Mouse (Mus musculus) retina, embryonic 14.5 days (tissue): Measurements from ENCODE around the gene Xlr3c.
A peak's percentile ranks its signal among the peaks of the same experiment; 100 is the strongest.
"Not testable (repeated sequence)": the region's sequence is repeated elsewhere in the genome, so short reads cannot be mapped to it uniquely, and the experiment has no call there.

Source experiments
- DNase-seq: peaks from one replicate; pipeline ENCODE4 v3.0.0-alpha.2; 2015; ENCODE audit warnings: low spot score

The Xlr3c gene

GRCm38 (mm10) chrX:73265270-73265669, at the start of gene Xlr3c:
Gene Xlr3c, minus strand, starts transcription at chrX:73265390.
- DNase-seq: not testable (repeated sequence)

DNA sequence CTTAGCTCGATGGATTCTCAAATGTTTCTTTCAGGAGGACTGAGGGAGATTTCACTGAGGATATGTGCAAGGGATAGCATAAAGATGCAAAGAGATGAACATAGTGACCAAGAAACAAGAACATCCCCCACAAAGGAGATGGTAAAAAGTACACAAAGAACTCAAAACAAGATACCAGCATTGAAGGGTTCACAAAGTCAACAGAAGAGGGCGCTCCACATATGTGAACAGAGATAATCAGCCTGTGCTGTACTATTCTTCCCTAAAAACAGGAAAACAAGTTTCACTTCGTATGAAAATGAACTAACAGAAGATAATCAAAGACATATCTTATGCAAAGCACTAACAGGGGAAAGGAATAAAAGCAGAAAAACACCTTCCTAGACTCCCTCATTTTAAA, 47.3 kb upstream of the Xlr3c start:
- peak; percentile 49 for DNase-seq

- not testable (repeated sequence) for DNase-seq
Measured at GRCm38 (mm10) chrX:73295745-73296144, 30.6 kb upstream of the Xlr3c start.

GRCm38 (mm10) chrX:73292876-73293275, 27.7 kb upstream of the Xlr3c start, which contains the start of the genes Xlr5a and Xlr5c:
Gene Xlr5a, minus strand, starts transcription at chrX:73292976.
Gene Xlr5c, minus strand, starts transcription at chrX:73292976.
- not testable (repeated sequence) for DNase-seq

DNA sequence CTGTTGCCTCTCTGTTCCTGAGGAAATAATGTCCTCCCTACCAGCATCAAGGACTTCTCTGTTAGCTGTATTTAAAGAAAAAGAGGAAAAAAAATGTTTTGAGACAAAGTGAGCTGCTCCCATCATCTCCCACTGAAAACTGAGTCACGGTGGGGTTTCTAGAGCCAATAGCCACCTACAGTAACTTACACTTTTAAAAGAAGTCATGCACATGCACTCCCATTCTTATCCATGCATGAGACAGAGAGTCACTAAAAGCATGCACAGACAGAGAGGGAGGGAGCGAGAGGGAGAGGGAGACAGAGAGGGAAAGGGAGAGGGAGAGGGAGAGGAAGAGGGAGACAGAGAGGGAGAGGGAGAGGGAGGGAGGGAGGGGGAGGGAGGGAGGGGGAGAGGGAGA, 2.8 kb downstream of the Xlr3c start:
- not testable (repeated sequence) for DNase-seq

GRCm38 (mm10) chrX:73242821-73243325, 22.3 kb downstream of the Xlr3c start, which contains the start of gene Xlr4c:
Gene Xlr4c, minus strand, starts transcription at chrX:73243130.
- DNase-seq: not testable (repeated sequence)

DNA sequence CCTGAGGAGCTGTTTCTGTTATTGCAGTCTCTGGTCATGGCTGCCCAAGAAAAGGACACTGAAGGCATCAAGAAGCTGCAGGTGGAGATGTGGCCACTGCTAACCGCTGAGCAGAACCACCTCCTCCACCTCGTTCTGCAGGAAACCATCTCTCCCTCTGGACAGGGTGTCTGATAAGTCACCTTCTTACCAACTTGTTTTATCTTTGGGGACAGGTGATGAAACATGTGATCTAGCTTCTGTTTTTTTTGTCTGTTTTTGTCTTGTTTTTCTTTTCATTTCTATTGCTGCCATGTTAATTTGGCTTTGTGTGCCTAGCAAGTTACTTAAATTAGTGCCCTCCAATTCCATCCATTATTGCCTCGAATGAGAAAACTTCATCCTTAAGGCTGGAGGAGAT, 35.9 kb downstream of the Xlr3c start:
- DNase-seq: no peak

GRCm38 (mm10) chrX:73228606-73229214, 36.5 kb downstream of the Xlr3c start:
- peak; percentile 41 for DNase-seq

- peak; percentile 81 for DNase-seq
Measured at GRCm38 (mm10) chrX:73227914-73228605, 37.1 kb downstream of the Xlr3c start, which contains the start of gene F8a. Gene F8a, plus strand, starts transcription at chrX:73228291.

DNA sequence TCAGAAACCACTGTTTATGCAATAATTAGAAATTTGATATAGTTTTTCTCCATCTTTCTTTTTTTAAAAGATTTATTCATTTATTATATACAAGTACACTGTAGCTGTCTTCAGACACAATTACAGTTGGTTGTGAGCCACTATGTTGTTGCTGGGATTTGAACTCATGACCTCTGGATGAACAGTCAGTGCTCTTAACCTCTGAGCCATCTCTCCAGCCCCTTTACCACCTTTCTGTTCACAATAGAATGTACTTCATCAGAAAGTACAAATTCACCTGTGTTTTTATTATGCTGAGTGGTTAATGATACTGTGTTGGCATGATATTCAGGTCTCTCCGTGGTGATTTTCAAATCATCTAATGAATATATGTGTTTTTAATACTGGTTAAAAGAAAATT, 39.8 kb downstream of the Xlr3c start:
- no peak for DNase-seq

DNA sequence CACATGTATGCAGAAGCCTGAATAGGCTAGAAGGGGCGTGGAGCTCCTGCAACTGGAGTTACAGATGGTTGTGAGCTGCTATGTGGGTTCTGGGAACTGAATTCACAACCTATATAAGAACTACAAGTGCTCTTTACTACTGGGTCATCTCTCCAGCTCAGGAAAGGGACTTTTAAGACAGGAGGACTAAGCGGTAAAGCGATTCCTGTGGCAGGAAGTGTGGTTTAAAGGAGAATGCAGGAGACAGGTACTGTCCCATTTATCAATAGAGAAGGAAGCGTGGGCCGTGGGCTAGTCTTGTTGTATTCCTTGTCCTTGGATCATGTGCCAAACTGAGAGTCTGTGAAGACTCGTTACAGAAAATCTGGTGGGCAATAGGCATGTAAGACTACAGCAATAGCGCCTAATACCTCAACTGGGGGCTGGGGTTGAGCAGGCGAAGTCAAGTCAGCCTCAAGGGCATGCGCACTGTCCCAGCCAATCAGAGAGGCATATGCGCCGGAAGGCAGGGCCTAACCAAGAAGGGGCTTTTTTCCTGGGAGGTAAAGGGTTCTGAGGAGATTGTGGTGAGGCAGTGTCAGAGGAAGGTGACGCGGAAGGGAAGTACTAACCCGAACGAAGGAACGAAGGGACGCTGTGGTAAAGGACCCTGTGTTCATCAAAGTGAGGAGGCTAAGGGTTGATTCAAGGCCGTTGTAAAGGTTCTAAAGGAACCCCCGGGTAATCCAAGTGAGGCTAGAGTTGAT, 51.2 kb downstream of the Xlr3c start, which contains the start of gene Xlr4b:
Xlr4b (plus strand) TSS at position 515 of the 746 bp plus-strand sequence.
- not testable (repeated sequence) for DNase-seq
